Mouse (Mus musculus): ENCODE measurements at regions not wholly inside any gene's neighbourhood (a gene's known extent, or its start where the extent isn't known, plus 50 kb on each side); places are given as distances from the start of the nearest gene placed in this dataset.

GRCm38 (mm10) chr13:92987691-92988090 is 143.1 kb downstream of the Mtx3 start:
- no peak overlapping the region for H3K4me3 ChIP-seq (ENCODE audit: low read depth, low read length)
- H3K9ac ChIP-seq (ENCODE audit: low read length), result no peak overlapping the region
- no peak overlapping the region for H3K27ac ChIP-seq (replicated peaks)
- no peaks in the 10 kb centered on the region for H3K9me3 ChIP-seq (ENCODE audit: control insufficient read depth, low read length)
- no peaks in the 10 kb centered on the region for H3K4me1 ChIP-seq (replicated peaks; ENCODE audit: control insufficient read depth, insufficient read depth)
- no peaks in the 10 kb centered on the region for H3K36me3 ChIP-seq (ENCODE audit: control insufficient read depth, insufficient read depth, low read length)
- WGBS, result 90% methylated on average over 6 of the region's 6 CpGs
- ATAC-seq (ENCODE audit: low FRiP score, low TSS enrichment), result no peak
- H3K4me2 ChIP-seq (replicated peaks; ENCODE audit: low read depth), result no peak overlapping the region
- no peak for TF ChIP-seq EP300 (optimal IDR thresholded peaks at IDR 0.05)
- TF ChIP-seq CTCF (IDR thresholded peaks at IDR 0.05; ENCODE audit: low read depth), result no peak
- no peaks in the 10 kb centered on the region for H3K27me3 ChIP-seq (ENCODE audit: control insufficient read depth, insufficient read depth, low read length)
- no peak for DNase-seq (ENCODE audit: low spot score)

GRCm38 (mm10) chr13:92988600-92988999 is 144.0 kb downstream of the Mtx3 start:
- Histone ChIP-seq H3K36me3 (ENCODE audit: control insufficient read depth, insufficient read depth, low read length) (no peaks in the 10 kb centered on the region), H3K9ac (ENCODE audit: low read length) (no peak overlapping the region), H3K4me2 (replicated peaks; ENCODE audit: low read depth) (no peak overlapping the region), H3K4me3 (ENCODE audit: low read depth, low read length) (no peak overlapping the region), H3K9me3 (ENCODE audit: control insufficient read depth, low read length) (no peaks in the 10 kb centered on the region), H3K4me1 (replicated peaks; ENCODE audit: control insufficient read depth, insufficient read depth) (no peaks in the 10 kb centered on the region), H3K27ac (replicated peaks) (no peak overlapping the region), H3K27me3 (ENCODE audit: control insufficient read depth, insufficient read depth, low read length) (no peaks in the 10 kb centered on the region)
- WGBS, result 93% methylated on average over 9 of the region's 9 CpGs
- ATAC-seq (ENCODE audit: low FRiP score, low TSS enrichment) (no peak), DNase-seq (ENCODE audit: low spot score) (no peak)
- TF ChIP-seq EP300 (optimal IDR thresholded peaks at IDR 0.05), result no peak

- Histone ChIP-seq H3K9me3 (ENCODE audit: control insufficient read depth, low read length) (no peaks in the 10 kb centered on the region), H3K4me1 (replicated peaks; ENCODE audit: control insufficient read depth, insufficient read depth) (no peaks in the 10 kb centered on the region), H3K4me2 (replicated peaks; ENCODE audit: low read depth) (no peak overlapping the region), H3K27ac (replicated peaks) (no peak overlapping the region), H3K4me3 (ENCODE audit: low read depth, low read length) (no peak overlapping the region), H3K36me3 (ENCODE audit: control insufficient read depth, insufficient read depth, low read length) (no peaks in the 10 kb centered on the region), H3K9ac (ENCODE audit: low read length) (no peak overlapping the region), H3K27me3 (ENCODE audit: control insufficient read depth, insufficient read depth, low read length) (no peaks in the 10 kb centered on the region)
- WGBS, result 62% methylated on average over 14 of the region's 14 CpGs
- ATAC-seq (ENCODE audit: low FRiP score, low TSS enrichment) (no peak), DNase-seq (ENCODE audit: low spot score) (no peak)
- TF ChIP-seq EP300 (optimal IDR thresholded peaks at IDR 0.05) (no peak), CTCF (IDR thresholded peaks at IDR 0.05; ENCODE audit: low read depth) (no peak)
Observed at GRCm38 (mm10) chr13:92990316-92991206, 146.0 kb downstream of the Mtx3 start.

Measured in stomach, postnatal 0 days (tissue).